Mouse (Mus musculus) cerebellum, adult 9-10 months (tissue): ENCODE measurements around the gene Edil3.

Source experiments
- DNase-seq: peaks from one replicate; pipeline ENCODE4 v3.0.0; 2022

The Edil3 gene

GRCm38 (mm10) chr13:89286696-89287305 lies 465.5 kb downstream of the Edil3 start:
- DNase-seq: no peak

- no peak for DNase-seq
Measured at GRCm38 (mm10) chr13:89288201-89288600, 466.9 kb downstream of the Edil3 start.

- no peak for DNase-seq
Measured at GRCm38 (mm10) chr13:89321155-89321554, 499.9 kb downstream of the Edil3 start.

- no peak for DNase-seq
Measured at GRCm38 (mm10) chr13:89324282-89324681, 503.0 kb downstream of the Edil3 start.

GRCm38 (mm10) chr13:89334494-89334893 lies 513.2 kb downstream of the Edil3 start:
- peak; percentile 1 for DNase-seq

GRCm38 (mm10) chr13:89335908-89336579 lies 514.8 kb downstream of the Edil3 start:
- no peak for DNase-seq

- no peak for DNase-seq
Measured at GRCm38 (mm10) chr13:89339055-89339454, 517.8 kb downstream of the Edil3 start.

GRCm38 (mm10) chr13:89339776-89340175 lies 518.5 kb downstream of the Edil3 start:
- DNase-seq: no peak

GRCm38 (mm10) chr13:89355234-89355633 lies 534.0 kb downstream of the Edil3 start:
- DNase-seq: no peak

GRCm38 (mm10) chr13:89358407-89358806 lies 537.1 kb downstream of the Edil3 start:
- no peak for DNase-seq

GRCm38 (mm10) chr13:89362274-89362673 lies 541.0 kb downstream of the Edil3 start:
- no peak for DNase-seq

GRCm38 (mm10) chr13:89371253-89371652 lies 550.0 kb downstream of the Edil3 start:
- no peak for DNase-seq

GRCm38 (mm10) chr13:89371656-89372240 lies 550.5 kb downstream of the Edil3 start:
- no peak for DNase-seq
